Mouse (Mus musculus) midbrain, embryonic 11.5 days (tissue): ENCODE measurements around the gene Mrps12. TPM values are rescaled to one million over a fixed set of nuclear protein-coding genes. Genes with fewer than 3 reads are reported as not detected.

ENCODE experiments used
- ATAC-seq: fragments of 200-750 bp; cut with Nextera tagmentation; 2 replicates; pipeline ENCODE4 v1.8.0; 2017; ENCODE audit warnings: moderate TSS enrichment, moderate library complexity; ENCODE audit not compliant: low FRiP score
- DNase-seq: peaks from one replicate; pipeline ENCODE4 v3.0.0; 2015; ENCODE audit warnings: low spot score; ENCODE audit errors: missing footprints
- H3K27ac ChIP-seq: fragments of 300-500 bp; sonication (generic); 2 replicates; pipeline ENCODE4 v1.5.1; 2014; ENCODE audit warnings: low read depth, low read length
- H3K27me3 ChIP-seq: fragments of 300-500 bp; sonication (generic); 2 replicates; pipeline ENCODE4 v1.6.1; 2014; ENCODE audit warnings: mild to moderate bottlenecking, low read length, moderate library complexity, mixed read lengths; ENCODE audit not compliant: control insufficient read depth, insufficient read depth
- H3K36me3 ChIP-seq: fragments of 300-500 bp; sonication (generic); 2 replicates; pipeline ENCODE4 v1.6.1; 2014; ENCODE audit warnings: mild to moderate bottlenecking, low read length, moderate library complexity, mixed read lengths; ENCODE audit not compliant: control insufficient read depth, insufficient read depth
- H3K4me1 ChIP-seq: fragments of 300-500 bp; sonication (generic); 2 replicates; pipeline ENCODE4 v1.6.1; 2014; ENCODE audit warnings: low read length; ENCODE audit not compliant: control insufficient read depth, insufficient read depth
- H3K4me2 ChIP-seq: fragments of 300-500 bp; sonication (generic); 2 replicates; pipeline ENCODE4 v1.6.1; 2014; ENCODE audit warnings: mild to moderate bottlenecking, moderate library complexity
- H3K4me3 ChIP-seq: fragments of 300-500 bp; sonication (generic); 2 replicates; pipeline ENCODE4 v1.5.1; 2014; ENCODE audit warnings: low read depth, low read length
- H3K9ac ChIP-seq: fragments of 300-500 bp; sonication (generic); 2 replicates; pipeline ENCODE4 v1.6.1; 2014; ENCODE audit warnings: low read length
- H3K9me3 ChIP-seq: fragments of 300-500 bp; sonication (generic); 2 replicates; pipeline ENCODE4 v1.6.1; 2016; ENCODE audit warnings: low read length; ENCODE audit not compliant: control insufficient read depth
- WGBS: fragments of 180-500 bp; shearing (Covaris S2); extraction: QIAGEN DNeasy Blood & Tissue Kit; methylation state at CpG from one replicate; pipeline ENCODE4 v1.1.7; 2014; 5-methylcytosine and 5-hydroxymethylcytosine counted together
- polyA plus RNA-seq: library from polyadenylated mRNA; unstranded; fragments of >200 nt; fragmentation: Nextera tagmentation; extraction: Ambion mirVana; gene quantifications from 2 replicates; pipeline ENCODE4 v1.2.1, GENCODE M21; 2014

Gene Mrps12
- 127 and 135 TPM in 2 replicates for polyA plus RNA-seq

DNA sequence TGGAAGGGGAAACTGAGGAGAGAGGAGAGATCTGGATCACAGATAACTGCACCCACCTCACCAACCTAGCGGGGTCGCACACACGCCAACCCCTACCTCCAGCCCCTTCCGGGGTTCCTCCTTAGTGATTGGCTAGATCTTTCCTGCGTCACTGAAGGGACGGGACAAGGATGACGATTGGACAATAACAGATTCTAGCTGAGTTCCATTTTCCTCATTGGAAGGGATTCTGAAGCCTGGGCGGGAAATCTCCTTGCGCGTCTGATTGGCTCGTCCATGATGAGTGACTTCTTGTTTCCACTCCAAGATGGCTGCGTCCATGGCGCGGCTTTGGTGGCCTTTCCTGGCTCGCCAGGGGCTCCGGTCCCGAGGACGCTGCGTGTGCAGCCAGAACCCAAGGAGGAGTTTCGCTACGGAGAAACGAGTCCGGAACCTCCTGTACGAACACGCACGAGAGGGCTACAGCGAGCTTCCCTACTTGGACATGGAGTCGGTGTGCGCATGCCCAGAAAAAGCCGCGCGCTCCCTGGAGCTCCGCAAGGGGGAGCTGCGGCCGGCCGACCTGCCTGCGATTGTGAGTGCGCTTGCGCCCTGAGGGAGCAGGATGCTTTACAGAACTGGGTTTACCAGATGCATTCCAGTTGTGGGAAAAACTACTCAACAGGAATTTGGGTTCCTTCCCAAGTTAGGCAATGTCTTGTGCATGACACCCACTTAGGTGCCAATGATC lies at the start of gene Mrps12, which contains the start of gene Sars2:
Gene Mrps12 (minus strand): TSS at position 112 of the 730 bp plus-strand sequence.
Gene Sars2 (plus strand): TSS at position 284 of the 730 bp plus-strand sequence.
- peak; percentile 99 for DNase-seq
- 0% methylated on average over 39 of the region's 39 CpGs for WGBS
- Histone ChIP-seq H3K9ac (peak within 1 kb of the TSS; percentile 73), H3K4me1 (peaks cover 10% of the 10 kb centered on the region), H3K4me2 (peak within 1 kb of the TSS; percentile 84), H3K27me3 (no peaks in the 10 kb centered on the region), H3K36me3 (peaks cover 5% of the 10 kb centered on the region; the same call in 1 of the 2 replicates), H3K4me3 (peak within 1 kb of the TSS; percentile 50), H3K27ac (peak within 1 kb of the TSS; percentile 22; the same call in 1 of the 2 replicates), H3K9me3 (no peaks in the 10 kb centered on the region)
- peak; percentile 99 for ATAC-seq

DNA sequence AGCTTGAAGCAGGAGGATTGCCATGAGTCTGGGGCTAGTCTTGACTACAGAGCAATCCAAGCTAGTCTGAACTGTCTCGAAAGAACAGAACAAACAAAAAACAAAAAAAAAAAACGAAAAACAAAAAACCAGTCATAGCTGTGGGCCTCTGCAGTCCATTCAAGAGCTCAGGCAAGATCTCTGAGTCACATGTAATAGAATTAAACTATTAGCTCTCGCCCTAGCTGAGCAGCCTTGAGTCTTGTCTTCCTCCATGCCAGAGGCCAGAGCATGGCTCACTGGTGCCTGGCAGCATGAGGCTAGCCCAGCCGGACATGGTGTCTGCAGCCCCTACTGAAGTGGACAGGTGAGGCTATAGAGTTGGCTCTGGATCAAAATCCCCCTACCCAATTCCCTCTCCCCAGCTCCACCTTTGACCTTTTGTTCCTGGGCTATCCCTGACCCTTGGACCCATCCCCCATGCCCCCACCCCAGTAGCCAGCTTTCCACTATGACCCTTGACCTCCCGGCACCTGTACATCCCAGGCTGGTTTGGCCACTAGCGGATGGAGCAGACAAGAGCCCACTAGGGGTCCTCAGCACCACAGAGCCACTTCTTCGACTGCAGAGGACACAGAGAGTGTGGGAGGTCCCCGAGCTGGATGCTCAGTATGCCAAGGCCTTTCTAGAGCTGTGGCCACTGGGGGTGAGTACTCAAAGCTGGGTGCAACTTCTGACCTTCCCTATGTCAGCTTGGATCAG lies 48.6 kb upstream of the Mrps12 start:
- WGBS, result 50% methylated on average over 8 of the region's 8 CpGs
- DNase-seq (no peak), ATAC-seq (peak; percentile 40; the same call in 1 of the 2 replicates)
- no peak overlapping the region for H3K9ac ChIP-seq
- H3K4me3 ChIP-seq, result no peak overlapping the region
- no peak overlapping the region for H3K27ac ChIP-seq
- H3K4me2 ChIP-seq, result no peak overlapping the region
- H3K27me3 ChIP-seq, result no peaks in the 10 kb centered on the region
- no peaks in the 10 kb centered on the region for H3K4me1 ChIP-seq
- H3K9me3 ChIP-seq, result no peaks in the 10 kb centered on the region
- no peaks in the 10 kb centered on the region for H3K36me3 ChIP-seq

DNA sequence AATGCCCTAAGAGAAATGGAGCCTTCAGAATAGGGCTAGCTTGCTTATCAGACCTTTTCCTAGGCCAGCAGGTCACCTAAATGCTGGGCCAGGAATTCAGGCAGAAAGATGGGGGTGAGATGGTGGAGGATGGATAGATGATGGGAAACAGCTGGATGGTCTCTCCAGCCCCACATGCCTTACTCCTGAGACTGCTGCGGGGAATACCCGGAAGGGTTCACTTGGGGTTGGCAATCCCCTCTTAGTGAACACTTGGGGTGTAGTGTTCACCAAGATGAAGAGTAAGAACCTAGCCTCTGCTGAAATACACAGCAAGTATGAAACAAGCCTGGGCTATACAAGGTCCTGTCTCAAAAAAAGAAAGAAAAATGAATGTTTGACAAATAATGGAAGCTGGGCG lies 47.6 kb upstream of the Mrps12 start:
- Histone ChIP-seq H3K9ac (no peak overlapping the region), H3K4me1 (no peaks in the 10 kb centered on the region), H3K4me3 (no peak overlapping the region), H3K4me2 (no peak overlapping the region), H3K9me3 (no peaks in the 10 kb centered on the region), H3K27me3 (no peaks in the 10 kb centered on the region), H3K27ac (no peak overlapping the region), H3K36me3 (no peaks in the 10 kb centered on the region)
- ATAC-seq, result no peak
- no peak for DNase-seq
- 83% methylated on average over 3 of the region's 3 CpGs for WGBS

DNA sequence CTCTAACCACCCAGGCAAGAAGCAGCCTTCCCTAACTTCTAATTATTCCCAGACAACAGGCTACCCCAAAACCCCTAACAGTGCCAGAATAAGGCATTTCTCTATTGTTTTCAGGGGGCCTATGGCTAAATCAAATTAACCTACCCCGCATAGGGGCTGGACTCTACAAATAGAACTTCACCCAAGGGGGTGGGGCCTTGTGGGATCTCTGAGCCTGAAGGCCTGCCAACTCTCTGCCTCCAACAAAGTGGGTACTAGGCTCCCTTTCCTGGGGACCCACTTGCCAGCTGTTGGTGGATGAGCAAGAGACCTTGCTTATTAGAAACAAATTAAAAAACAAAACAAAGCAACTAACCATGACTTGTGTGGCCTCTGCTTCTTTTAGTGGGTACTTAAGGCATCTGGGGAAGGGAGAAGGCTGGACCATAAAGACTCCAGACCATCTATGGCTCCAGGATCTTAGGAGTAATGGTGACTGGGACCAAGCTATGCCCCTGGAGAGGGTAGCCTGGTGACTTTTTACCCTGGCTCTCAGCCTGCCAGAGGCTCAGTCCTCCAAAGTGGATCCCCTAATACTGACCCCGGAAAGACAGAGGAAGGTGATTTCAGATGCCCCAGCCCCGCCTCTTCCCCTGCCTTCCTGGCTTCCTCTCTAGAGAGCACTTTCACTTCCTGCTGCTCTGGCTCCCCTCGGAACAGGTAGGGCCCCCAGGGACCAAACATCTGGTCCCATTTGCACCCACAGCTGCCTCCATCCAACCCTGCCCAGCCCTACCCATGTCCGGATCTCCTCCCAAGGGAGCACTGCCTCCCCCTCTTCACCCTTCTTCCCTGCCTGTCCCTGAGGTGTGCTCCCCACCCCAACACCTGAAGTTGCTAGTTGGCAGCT lies 46.9 kb upstream of the Mrps12 start, which contains the start of gene Rinl:
Gene Rinl (plus strand): TSS at position 663 of the 889 bp plus-strand sequence.
- no peaks in the 10 kb centered on the region for H3K36me3 ChIP-seq
- 74% methylated on average over 5 of the region's 5 CpGs for WGBS
- H3K27me3 ChIP-seq, result no peaks in the 10 kb centered on the region
- no peak within 1 kb of the TSS for H3K4me3 ChIP-seq
- H3K4me1 ChIP-seq, result no peaks in the 10 kb centered on the region
- no peak for DNase-seq
- no peak within 1 kb of the TSS for H3K4me2 ChIP-seq
- H3K9ac ChIP-seq, result no peak within 1 kb of the TSS
- H3K27ac ChIP-seq, result no peak within 1 kb of the TSS
- H3K9me3 ChIP-seq, result no peaks in the 10 kb centered on the region
- ATAC-seq, result no peak

DNA sequence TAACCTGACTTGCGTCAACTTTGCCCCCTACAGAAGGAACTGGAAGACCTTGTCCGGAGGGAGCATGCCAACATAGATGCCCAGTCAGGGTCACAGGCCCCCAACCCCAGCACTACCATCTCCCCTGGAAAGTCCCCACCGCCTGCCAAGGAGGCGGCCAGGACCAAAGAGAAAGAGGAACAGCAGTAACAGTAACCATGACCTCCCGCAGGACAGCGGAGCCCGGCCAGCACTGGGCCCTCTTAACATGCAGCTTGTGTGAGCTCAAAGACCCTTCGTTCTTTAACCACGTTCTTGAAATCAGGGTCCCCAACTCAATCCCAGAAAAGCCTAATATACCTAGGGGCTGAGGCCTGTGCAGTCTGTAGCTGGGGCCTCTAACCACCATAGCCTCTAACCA lies 46.3 kb upstream of the Mrps12 start:
- no peak for ATAC-seq
- WGBS, result 93% methylated on average over 9 of the region's 9 CpGs
- Histone ChIP-seq H3K27ac (no peak overlapping the region), H3K4me1 (no peaks in the 10 kb centered on the region), H3K9ac (no peak overlapping the region), H3K27me3 (no peaks in the 10 kb centered on the region), H3K4me2 (no peak overlapping the region), H3K9me3 (no peaks in the 10 kb centered on the region), H3K36me3 (no peaks in the 10 kb centered on the region), H3K4me3 (no peak overlapping the region)
- no peak for DNase-seq

DNA sequence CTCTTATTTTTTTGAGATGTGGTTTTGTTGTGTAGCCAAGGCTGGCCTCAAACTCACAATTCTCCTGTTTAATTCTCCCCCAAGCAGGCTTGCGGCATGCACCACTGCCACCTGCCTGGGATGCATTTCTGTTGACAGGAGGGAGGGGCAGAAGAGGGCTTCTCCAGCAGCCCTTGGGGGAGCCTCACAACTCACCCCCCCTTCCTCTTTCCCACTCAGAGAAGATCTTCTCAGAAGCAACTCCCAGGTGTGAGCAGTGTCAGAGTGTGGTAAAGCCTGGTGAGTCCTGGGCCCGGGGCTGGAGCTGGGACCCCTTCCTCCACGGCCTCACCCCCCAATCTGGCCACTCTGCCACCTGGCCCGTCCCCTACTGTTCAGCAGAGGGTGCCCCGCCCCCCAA lies 43.5 kb upstream of the Mrps12 start:
- Histone ChIP-seq H3K4me3 (no peak overlapping the region), H3K4me2 (no peak overlapping the region), H3K9me3 (no peaks in the 10 kb centered on the region), H3K36me3 (no peaks in the 10 kb centered on the region), H3K9ac (no peak overlapping the region), H3K27me3 (no peaks in the 10 kb centered on the region), H3K27ac (no peak overlapping the region), H3K4me1 (peaks cover 3% of the 10 kb centered on the region)
- WGBS, result 76% methylated on average over 5 of the region's 5 CpGs
- ATAC-seq, result no peak
- DNase-seq, result no peak

DNA sequence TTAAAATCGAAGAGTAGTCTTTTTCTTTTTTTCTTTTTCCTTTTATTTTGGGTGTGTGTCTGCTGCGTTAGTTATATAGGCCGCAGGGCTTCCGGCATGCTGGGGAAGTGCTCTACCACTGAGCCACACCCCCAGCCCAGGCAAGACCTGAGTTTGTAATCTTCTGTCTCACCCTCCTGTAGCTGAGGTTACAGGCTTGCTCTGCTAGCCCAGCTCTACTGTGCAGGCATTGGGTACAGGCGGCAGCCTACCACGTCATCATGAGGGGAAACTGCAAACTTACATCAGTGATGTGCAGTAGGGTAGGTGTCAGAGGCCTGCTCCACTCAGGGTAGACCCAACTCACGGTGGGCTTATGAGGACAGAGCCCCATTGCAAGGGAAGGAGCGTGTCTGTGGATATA lies 39.6 kb upstream of the Mrps12 start:
- H3K4me1 ChIP-seq, result peaks cover 4% of the 10 kb centered on the region
- no peak overlapping the region for H3K9ac ChIP-seq
- H3K9me3 ChIP-seq, result no peaks in the 10 kb centered on the region
- H3K27ac ChIP-seq, result no peak overlapping the region
- ATAC-seq (no peak), DNase-seq (no peak)
- H3K36me3 ChIP-seq, result 0 out of 2 replicates have a peak, but pooled peaks cover 2% of the 10 kb centered on the region
- no peak overlapping the region for H3K4me2 ChIP-seq
- H3K4me3 ChIP-seq, result no peak overlapping the region
- WGBS, result 89% methylated on average over 8 of the region's 8 CpGs
- H3K27me3 ChIP-seq, result no peaks in the 10 kb centered on the region

DNA sequence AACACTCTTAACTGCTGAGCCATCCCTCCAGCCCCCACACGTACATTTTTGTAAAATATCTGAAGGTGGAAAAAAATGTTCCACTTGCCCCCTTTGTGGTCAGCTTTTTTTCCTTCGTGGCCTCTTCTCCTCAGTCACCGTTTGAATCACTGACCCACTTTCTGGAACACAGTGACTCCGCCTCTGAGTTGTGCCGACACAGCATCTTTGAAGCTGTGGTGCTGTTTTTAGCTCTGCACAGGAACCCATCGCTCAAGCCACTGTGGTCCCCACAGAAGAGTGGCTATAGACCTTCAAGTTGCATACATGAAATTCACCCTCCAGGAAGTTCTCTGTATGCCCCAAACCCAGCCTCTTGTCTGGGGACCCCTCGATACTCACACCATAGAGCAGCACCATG lies 39.2 kb upstream of the Mrps12 start:
- no peak overlapping the region for H3K27ac ChIP-seq
- H3K9me3 ChIP-seq, result no peaks in the 10 kb centered on the region
- no peak overlapping the region for H3K4me2 ChIP-seq
- H3K4me3 ChIP-seq, result no peak overlapping the region
- no peak overlapping the region for H3K9ac ChIP-seq
- no peak for DNase-seq
- H3K4me1 ChIP-seq, result peaks cover 4% of the 10 kb centered on the region
- no peaks in the 10 kb centered on the region for H3K27me3 ChIP-seq
- H3K36me3 ChIP-seq, result 0 out of 2 replicates have a peak, but pooled peaks cover 2% of the 10 kb centered on the region
- ATAC-seq, result no peak
- WGBS, result 85% methylated on average over 7 of the region's 7 CpGs
